Mouse (Mus musculus) neural tube, embryonic 12.5 days (tissue): ENCODE results near the gene Mrtfb. TPM values are rescaled to one million over a fixed set of nuclear protein-coding genes. Genes with fewer than 3 reads are reported as not detected.
"Not testable (repeated sequence)": the region's sequence is repeated elsewhere in the genome, so short reads cannot be mapped to it uniquely, and the experiment has no call there.

Experiments
- ATAC-seq: fragments of 200-750 bp; cut with Nextera tagmentation; 2 replicates; pipeline ENCODE4 v1.8.0; 2017; ENCODE audit warnings: low read depth, mild to moderate bottlenecking, moderate TSS enrichment, moderate library complexity; ENCODE audit not compliant: low FRiP score
- H3K27ac ChIP-seq: fragments of 300-500 bp; sonication (generic); 2 replicates; pipeline ENCODE4 v1.5.1; 2016
- H3K27me3 ChIP-seq: fragments of 300-500 bp; sonication (generic); replicated peaks from 2 replicates; pipeline ENCODE4 v1.6.1; 2016; ENCODE audit warnings: mild to moderate bottlenecking
- H3K36me3 ChIP-seq: fragments of 300-500 bp; sonication (generic); 2 replicates; pipeline ENCODE4 v1.6.1; 2016; ENCODE audit warnings: mild to moderate bottlenecking
- H3K4me1 ChIP-seq: fragments of 300-500 bp; sonication (generic); 2 replicates; pipeline ENCODE4 v1.6.1; 2016
- H3K4me2 ChIP-seq: fragments of 300-500 bp; sonication (generic); replicated peaks from 2 replicates; pipeline ENCODE4 v1.6.1; 2016; ENCODE audit warnings: mild to moderate bottlenecking
- H3K4me3 ChIP-seq: fragments of 300-500 bp; sonication (generic); 2 replicates; pipeline ENCODE4 v1.5.1; 2016
- H3K9ac ChIP-seq: fragments of 300-500 bp; sonication (generic); 2 replicates; pipeline ENCODE4 v1.6.1; 2016; ENCODE audit warnings: mild to moderate bottlenecking
- H3K9me3 ChIP-seq: fragments of 300-500 bp; sonication (generic); 2 replicates; pipeline ENCODE4 v1.6.1; 2016; ENCODE audit warnings: mild to moderate bottlenecking
- WGBS: fragments of 180-500 bp; shearing (Covaris S2); methylation state at CpG from one replicate; pipeline ENCODE4 v1.1.7; 2016; 5-methylcytosine and 5-hydroxymethylcytosine counted together
- polyA plus RNA-seq: library from polyadenylated mRNA; unstranded; fragments of >200 nt; fragmentation: Nextera tagmentation; extraction: Ambion mirVana; gene quantifications from 2 replicates; pipeline ENCODE4 v1.2.1, GENCODE M21; 2016

Mrtfb gene
- polyA plus RNA-seq, 1 experiment from 2014 or later, result 14.8 TPM

DNA sequence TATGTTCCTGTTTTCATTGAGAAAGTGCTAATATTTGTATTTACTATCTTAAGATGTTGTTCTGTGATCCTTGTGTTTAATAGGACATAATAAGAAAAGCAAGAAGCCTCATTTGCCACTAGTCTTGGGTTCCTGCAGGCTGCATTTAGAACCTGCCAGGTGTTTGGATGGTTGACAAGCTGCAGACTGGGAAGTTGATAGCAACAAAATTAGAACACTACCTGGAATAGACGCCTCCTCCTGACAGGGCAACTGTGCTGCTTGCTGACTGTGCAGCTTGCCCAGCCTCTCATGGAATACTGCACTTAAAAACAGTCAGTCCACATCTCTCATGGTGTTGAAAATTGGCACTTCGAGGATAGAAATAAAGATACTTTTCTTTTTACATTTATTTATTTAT, 76.3 kb downstream of the Mrtfb start:
- no peak overlapping the region for H3K4me2 ChIP-seq
- ATAC-seq, result no peak
- H3K36me3 ChIP-seq, result no peaks in the 10 kb centered on the region
- H3K27ac ChIP-seq, result no peak overlapping the region
- no peak overlapping the region for H3K9ac ChIP-seq
- 87% methylated on average over 2 of the region's 2 CpGs for WGBS
- no peaks in the 10 kb centered on the region for H3K9me3 ChIP-seq
- H3K4me3 ChIP-seq, result no peak overlapping the region
- H3K27me3 ChIP-seq, result no peaks in the 10 kb centered on the region
- no peaks in the 10 kb centered on the region for H3K4me1 ChIP-seq

DNA sequence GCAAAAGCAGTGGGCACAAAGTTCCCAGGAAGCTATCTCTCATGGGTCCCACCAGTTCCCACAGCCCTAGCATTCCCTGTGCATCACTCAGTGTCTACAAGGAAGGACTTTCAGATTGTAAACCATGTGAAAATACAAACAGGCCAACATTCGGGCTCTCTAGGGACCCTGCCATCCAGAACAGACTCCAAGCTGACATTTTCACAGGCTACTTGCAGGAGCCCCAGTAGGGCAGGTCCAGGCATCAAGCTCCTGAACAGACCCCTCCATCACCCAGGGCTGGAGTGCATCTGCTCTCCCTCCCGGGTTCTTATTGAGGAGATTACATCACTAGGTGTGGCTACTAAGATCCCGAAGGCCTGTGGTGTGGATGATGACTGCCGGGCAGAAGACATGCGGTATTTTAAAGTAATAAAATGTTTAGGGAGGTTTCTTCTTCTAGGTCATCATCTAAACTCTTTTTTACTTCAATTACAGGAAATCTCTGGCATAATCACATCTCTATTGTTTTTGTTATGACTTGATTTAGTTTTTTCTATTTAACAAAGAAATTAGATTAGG, 77.6 kb downstream of the Mrtfb start:
- Histone ChIP-seq H3K27ac (no peak overlapping the region), H3K36me3 (no peaks in the 10 kb centered on the region), H3K27me3 (no peaks in the 10 kb centered on the region), H3K9me3 (no peaks in the 10 kb centered on the region), H3K4me2 (no peak overlapping the region), H3K9ac (no peak overlapping the region), H3K4me1 (no peaks in the 10 kb centered on the region), H3K4me3 (no peak overlapping the region)
- ATAC-seq, result no peak
- 83% methylated on average over 5 of the region's 5 CpGs for WGBS

DNA sequence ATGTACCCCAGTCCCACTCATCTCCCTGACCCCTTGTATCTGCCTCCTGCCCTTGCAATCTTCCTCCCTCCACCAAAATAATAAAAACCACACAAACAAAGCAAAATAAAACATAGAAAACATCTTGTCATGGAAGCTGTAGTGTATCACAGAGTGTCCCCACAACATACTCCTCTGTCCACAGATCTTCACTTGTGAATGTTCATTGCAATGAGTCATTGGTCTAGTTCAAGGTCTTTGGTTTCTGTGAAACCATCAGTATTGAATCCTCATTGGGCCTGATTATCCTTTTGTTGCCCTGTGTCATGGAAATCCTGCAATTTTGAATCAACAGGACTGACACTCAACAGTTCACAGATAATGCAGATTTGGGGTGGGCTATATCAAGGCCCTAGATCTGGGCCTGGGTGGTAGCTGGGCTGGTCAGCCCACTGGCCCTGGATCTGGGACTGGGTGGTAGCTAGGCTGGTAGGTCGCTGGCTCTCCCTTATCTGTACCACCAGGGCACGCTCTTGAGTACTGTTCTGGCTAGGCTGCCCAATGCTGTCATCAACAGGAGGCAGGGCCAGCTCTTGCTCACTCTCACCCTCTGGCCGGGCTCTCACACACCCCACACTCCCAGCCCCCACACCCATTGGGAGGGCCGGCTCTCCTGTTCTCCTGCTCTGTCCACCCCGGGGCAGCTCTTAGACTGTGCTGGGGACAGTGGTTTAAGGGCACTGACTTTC, 80.4 kb downstream of the Mrtfb start:
- H3K9ac ChIP-seq, result no peak overlapping the region
- H3K4me2 ChIP-seq, result no peak overlapping the region
- H3K4me1 ChIP-seq, result no peaks in the 10 kb centered on the region
- no peak overlapping the region for H3K27ac ChIP-seq
- no peak overlapping the region for H3K4me3 ChIP-seq
- no peak for ATAC-seq
- 82% methylated on average over 5 of the region's 5 CpGs for WGBS
- no peaks in the 10 kb centered on the region for H3K36me3 ChIP-seq
- H3K9me3 ChIP-seq, result no peaks in the 10 kb centered on the region
- no peaks in the 10 kb centered on the region for H3K27me3 ChIP-seq

DNA sequence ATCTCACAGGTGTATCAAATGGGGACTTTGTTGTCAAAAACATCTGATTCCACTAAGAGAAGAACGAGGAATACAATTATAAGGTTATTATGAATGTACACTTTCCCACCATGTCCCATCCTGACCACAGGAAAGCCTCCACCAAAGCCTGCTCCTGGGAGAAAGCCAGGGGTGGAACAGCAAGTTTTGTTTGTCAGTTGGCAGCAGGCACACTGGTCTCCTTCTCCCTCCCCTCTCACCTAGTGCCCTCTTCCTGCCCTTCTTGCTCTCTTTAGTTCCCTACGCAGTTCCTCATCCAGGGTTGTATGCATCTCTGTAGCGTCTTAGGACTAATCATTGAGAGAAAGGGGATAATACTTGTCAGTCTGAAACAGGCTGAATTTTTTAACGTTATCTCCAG, 81.8 kb downstream of the Mrtfb start:
- 85% methylated on average over 4 of the region's 4 CpGs for WGBS
- Histone ChIP-seq H3K9ac (no peak overlapping the region), H3K4me1 (no peaks in the 10 kb centered on the region), H3K27ac (no peak overlapping the region), H3K4me2 (no peak overlapping the region), H3K36me3 (no peaks in the 10 kb centered on the region), H3K27me3 (no peaks in the 10 kb centered on the region), H3K4me3 (no peak overlapping the region), H3K9me3 (no peaks in the 10 kb centered on the region)
- ATAC-seq, result no peak

DNA sequence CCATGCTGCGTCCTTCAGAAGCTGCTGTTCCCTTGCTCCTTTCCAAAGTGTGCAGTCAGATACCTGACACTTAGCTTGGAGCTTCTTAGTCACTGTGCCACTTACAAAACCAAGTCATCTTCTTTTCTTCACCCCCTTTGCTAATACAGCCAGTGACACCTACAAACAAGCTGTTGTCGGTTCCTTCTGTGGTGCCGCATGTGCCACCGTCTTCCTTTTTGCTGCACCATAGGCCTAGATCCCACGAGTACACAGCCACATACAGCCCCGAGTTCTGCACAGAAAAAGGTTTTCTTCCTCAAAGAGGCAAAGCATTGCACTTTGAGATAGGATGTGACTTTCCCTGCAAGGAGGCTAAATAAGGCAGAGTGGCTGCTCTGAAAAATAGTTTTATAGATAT, 83.2 kb downstream of the Mrtfb start:
- 87% methylated on average over 6 of the region's 6 CpGs for WGBS

DNA sequence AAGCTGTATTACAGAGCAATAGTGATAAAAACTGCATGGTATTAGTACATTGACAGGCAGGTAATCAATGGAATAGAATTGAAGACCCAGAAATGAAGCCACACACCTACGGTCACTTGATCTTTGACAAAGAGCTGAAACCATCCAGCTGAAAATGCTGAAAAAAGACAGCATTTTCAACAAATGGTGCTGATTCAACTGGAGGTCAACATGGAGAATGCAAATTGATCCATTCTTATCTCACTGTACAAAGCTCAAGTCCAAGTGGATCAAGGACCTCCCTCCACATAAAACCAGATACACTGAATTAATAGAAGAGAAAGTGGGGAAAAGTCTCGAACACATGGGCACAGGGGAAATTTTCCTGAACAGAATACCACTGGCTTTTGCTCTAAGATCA, 89.5 kb downstream of the Mrtfb start:
- not testable (repeated sequence) for H3K36me3 ChIP-seq, H3K4me2 ChIP-seq, ATAC-seq, H3K27me3 ChIP-seq, H3K27ac ChIP-seq, H3K4me1 ChIP-seq, H3K4me3 ChIP-seq, H3K9ac ChIP-seq, H3K9me3 ChIP-seq
- WGBS, result 95% methylated on average over 2 of the region's 2 CpGs

More for the DNA sequence above, 83.2 kb downstream of the Mrtfb start:
- no peak overlapping the region for H3K4me2 ChIP-seq
- no peak overlapping the region for H3K4me3 ChIP-seq
- no peak for ATAC-seq
- H3K27ac ChIP-seq, result no peak overlapping the region
- H3K9me3 ChIP-seq, result no peaks in the 10 kb centered on the region
- H3K9ac ChIP-seq, result no peak overlapping the region
- no peaks in the 10 kb centered on the region for H3K27me3 ChIP-seq
- no peaks in the 10 kb centered on the region for H3K4me1 ChIP-seq
- no peaks in the 10 kb centered on the region for H3K36me3 ChIP-seq

DNA sequence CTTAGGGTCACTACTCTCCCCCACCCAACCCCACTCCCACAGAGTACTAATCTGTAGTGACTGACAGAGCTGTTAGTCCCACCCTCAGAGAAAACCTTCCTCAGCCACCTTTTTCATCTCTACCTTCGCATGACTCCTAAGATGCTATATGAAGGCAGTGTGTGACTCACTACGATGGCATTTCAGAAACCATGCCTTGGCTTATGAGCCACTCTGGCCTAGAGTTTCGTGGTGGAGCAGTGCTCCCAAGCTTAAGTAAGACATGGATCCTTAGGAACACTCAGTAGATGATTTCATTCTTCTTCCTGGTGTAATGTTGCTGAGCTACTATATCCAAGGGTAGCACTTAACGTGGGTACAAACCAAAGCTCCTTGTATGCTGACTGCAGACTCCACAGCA, 94.4 kb downstream of the Mrtfb start:
- Histone ChIP-seq H3K4me2 (no peak overlapping the region), H3K4me1 (no peaks in the 10 kb centered on the region; the same call in 1 of the 2 replicates), H3K9ac (no peak overlapping the region), H3K36me3 (no peaks in the 10 kb centered on the region), H3K27me3 (no peaks in the 10 kb centered on the region), H3K27ac (no peak overlapping the region), H3K9me3 (no peaks in the 10 kb centered on the region), H3K4me3 (no peak overlapping the region)
- ATAC-seq, result no peak
- WGBS, result 93% methylated on average over 4 of the region's 4 CpGs

DNA sequence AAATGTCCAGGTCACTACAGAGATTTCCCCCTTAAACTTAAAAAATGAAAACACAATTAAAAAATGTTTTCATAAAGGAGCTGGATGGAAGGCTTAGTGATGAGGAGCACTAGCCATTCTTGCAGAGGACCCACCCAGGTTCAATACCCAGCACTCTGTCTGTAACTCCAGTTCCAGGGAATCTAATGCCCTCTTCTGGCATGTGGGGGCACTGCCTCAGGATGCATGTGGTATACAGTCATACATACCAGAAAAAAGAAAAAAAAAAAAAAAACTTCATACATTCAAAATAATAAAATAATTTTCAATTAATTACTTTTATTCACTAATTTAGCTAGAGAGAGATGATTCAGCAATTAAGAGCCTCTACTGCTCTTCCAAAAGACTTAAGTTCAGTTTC, 95.0 kb downstream of the Mrtfb start:
- no peaks in the 10 kb centered on the region for H3K27me3 ChIP-seq
- H3K9ac ChIP-seq, result no peak overlapping the region
- H3K9me3 ChIP-seq, result no peaks in the 10 kb centered on the region
- H3K27ac ChIP-seq, result no peak overlapping the region
- no peak overlapping the region for H3K4me2 ChIP-seq
- no peak overlapping the region for H3K4me3 ChIP-seq
- H3K4me1 ChIP-seq, result no peaks in the 10 kb centered on the region; the same call in 1 of the 2 replicates
- no peaks in the 10 kb centered on the region for H3K36me3 ChIP-seq
- no peak for ATAC-seq

DNA sequence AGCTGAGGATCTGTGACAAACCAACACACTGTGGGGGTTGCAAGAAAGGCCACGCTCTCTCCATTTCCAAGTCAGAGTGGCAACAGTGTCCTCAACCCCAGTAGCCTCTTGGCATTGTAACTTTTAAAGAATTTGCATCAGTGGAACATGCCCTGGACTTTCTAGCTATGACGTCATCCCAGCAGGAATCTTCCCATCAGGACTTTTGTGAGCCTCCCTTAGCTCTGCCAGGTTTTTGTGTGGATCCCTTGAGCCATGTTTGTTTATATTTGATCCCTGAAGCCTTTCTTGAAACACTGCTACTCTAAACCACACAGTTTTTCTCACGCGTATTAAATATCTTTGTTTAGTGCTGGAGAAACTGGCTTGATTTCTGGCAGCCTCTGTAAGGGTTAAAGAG, 97.6 kb downstream of the Mrtfb start:
- 61% methylated on average over 4 of the region's 4 CpGs for WGBS
- Histone ChIP-seq H3K36me3 (no peaks in the 10 kb centered on the region), H3K9me3 (no peaks in the 10 kb centered on the region), H3K4me2 (no peak overlapping the region), H3K27ac (no peak overlapping the region), H3K4me3 (no peak overlapping the region), H3K9ac (no peak overlapping the region), H3K4me1 (peaks cover 13% of the 10 kb centered on the region), H3K27me3 (no peaks in the 10 kb centered on the region)
- ATAC-seq, result no peak

DNA sequence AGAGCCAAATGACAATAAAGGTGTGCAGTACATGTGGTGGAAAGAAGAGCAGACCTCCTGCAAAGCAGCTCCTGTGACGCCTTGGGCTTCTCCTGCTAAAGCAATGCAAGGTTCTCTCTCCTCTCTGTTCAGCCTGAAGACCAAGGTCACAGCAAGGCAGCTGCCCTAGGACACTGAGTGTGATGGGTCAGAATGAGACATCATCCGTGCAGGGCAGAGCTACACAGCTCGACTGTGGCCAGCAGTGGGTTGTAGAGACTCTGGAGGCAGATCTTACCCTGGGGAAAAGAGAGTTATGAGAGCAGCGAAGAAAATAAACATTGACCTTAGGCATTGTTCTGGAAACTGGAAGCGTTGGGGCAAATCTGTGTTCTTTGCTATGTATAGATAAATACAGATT, 98.2 kb downstream of the Mrtfb start:
- Histone ChIP-seq H3K36me3 (no peaks in the 10 kb centered on the region), H3K9me3 (no peaks in the 10 kb centered on the region), H3K4me3 (no peak overlapping the region), H3K4me1 (peaks cover 13% of the 10 kb centered on the region), H3K27me3 (no peaks in the 10 kb centered on the region), H3K4me2 (no peak overlapping the region), H3K9ac (no peak overlapping the region), H3K27ac (no peak overlapping the region)
- no peak for ATAC-seq
- 69% methylated on average over 5 of the region's 5 CpGs for WGBS

DNA sequence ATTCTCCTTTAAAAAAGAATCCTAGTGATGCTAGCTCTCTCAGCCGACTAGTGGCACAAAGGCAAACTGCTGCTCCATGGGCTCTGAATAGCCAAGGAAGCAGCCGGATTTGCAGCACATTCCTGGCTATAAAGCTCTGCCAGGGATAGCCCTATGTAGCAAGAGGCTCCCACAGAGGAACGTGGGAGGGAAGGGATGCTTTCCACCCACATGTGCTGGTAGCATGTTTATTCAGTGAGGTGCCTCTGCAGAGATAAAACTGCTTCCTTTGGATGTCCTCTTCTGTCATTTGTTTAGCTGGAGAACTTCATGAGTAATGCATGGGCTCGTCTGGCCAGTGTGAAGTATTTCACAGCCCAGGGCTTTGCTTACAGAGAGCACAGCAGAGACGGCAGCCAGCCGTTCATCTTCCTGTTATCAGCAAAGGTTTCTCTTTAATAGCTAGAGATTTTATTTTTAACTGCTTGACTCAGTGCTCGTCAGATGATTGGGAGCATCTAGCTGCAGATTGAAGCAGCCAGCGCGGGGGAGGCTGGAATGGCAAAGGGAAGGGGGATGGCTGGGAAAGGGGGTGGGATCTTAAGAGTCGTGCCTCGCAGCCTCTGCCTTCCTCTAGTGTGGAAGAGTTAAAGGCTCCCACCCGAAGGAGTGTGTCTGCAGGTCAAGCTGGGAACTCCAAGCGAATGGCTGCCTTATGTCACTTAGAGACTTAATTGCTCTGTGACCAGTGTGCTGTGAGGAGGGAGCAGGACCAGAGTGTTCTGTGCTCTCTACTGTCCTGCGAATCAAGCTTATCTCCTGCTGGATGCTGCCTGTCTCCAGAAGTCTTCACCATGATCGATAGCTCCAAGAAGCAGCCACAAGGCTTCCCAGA, 101.8 kb downstream of the Mrtfb start:
- no peak overlapping the region for H3K4me3 ChIP-seq
- H3K36me3 ChIP-seq, result no peaks in the 10 kb centered on the region
- H3K27ac ChIP-seq, result peak overlapping the region; percentile 58; the same call in 1 of the 2 replicates
- peaks cover 13% of the 10 kb centered on the region for H3K4me1 ChIP-seq
- H3K9ac ChIP-seq, result 0 out of 2 replicates have a peak overlapping the region, but pooled peaks have one; percentile 30
- H3K27me3 ChIP-seq, result no peaks in the 10 kb centered on the region
- H3K9me3 ChIP-seq, result no peaks in the 10 kb centered on the region
- peak; percentile 80 for ATAC-seq
- H3K4me2 ChIP-seq, result peak overlapping the region; percentile 45
- WGBS, result 20% methylated on average over 15 of the region's 15 CpGs

DNA sequence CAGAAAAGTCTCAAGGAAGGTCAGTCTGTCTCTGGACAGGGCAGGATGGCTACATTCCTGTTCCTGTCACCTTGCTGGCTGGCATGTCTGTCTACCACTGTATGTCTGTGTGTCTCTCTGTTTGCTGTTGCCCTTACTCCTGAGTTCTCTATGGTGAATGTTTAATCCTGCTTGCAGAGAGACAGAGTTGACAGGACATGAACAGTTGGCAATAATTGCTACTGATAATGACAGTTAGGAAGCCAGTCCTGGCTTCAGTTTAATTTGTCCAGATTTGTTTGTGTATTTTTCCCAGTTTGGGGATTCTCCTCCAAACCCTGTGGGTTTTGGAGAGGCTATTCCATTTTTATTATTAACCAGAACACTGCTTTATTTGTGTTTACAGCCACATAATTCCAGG, 102.5 kb downstream of the Mrtfb start:
- Histone ChIP-seq H3K4me3 (no peak overlapping the region), H3K27me3 (no peaks in the 10 kb centered on the region), H3K36me3 (no peaks in the 10 kb centered on the region), H3K4me1 (peaks cover 13% of the 10 kb centered on the region), H3K4me2 (peak overlapping the region; percentile 45), H3K27ac (no peak overlapping the region), H3K9ac (no peak overlapping the region), H3K9me3 (no peaks in the 10 kb centered on the region)
- ATAC-seq, result no peak
